Mouse (Mus musculus) gastrocnemius, postnatal 10 days (tissue): ENCODE results near the gene Rbm43. TPM values are rescaled to one million over a fixed set of nuclear protein-coding genes. Genes with fewer than 3 reads are reported as not detected.
"Not testable (repeated sequence)": the region's sequence is repeated elsewhere in the genome, so short reads cannot be mapped to it uniquely, and the experiment has no call there.

Experiments used
- DNase-seq: peaks from one replicate; pipeline ENCODE4 v3.0.0; 2021; ENCODE audit warnings: mixed read lengths
- total RNA-seq, 2 experiments: library from RNA; stranded (reverse); gene quantifications; 2 replicates each; pipeline ENCODE4 v1.2.3; 2021

Rbm43 gene
- total RNA-seq, 2 experiments from 2014 or later = 3.2 to 4.2 TPM

DNA sequence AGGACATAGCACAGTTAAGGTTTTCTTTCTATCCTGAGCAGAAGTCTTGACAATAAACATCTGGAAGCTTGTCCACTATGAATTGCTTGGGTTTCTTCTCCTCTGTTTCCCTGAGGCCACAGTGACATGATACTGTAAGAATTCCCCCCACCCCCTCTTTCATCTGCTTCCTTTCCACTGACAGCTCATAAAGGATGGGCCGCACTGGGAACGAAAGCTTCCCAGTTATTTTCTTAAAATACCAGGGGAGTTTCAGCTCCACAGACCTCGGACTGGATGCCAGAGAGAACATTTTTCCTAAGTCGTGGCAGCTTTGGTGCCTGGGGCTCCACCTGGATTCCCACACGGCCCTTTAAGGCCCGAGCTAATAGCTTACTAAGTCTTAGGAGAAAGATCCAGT, 22.2 kb downstream of the Rbm43 start:
- DNase-seq = no peak

DNA sequence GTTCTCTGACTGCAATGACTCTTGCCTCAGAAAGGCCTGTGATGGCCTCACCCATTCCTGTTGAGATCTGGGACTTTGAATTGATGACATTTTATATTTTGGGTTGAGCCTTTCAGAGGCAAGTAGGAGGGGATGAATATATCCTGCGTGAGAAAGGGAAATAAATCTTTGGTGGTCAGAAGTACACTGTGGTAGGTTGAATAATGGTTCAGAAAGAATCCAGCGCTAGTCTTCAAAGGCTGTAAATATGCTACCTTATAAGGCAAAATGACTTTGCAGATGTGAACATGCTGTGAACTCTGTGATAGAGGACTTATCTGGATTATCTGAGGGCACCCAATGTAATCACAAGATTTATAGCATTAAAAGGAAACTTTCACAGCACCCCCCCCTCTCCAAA, 23.1 kb downstream of the Rbm43 start:
- no peak for DNase-seq

DNA sequence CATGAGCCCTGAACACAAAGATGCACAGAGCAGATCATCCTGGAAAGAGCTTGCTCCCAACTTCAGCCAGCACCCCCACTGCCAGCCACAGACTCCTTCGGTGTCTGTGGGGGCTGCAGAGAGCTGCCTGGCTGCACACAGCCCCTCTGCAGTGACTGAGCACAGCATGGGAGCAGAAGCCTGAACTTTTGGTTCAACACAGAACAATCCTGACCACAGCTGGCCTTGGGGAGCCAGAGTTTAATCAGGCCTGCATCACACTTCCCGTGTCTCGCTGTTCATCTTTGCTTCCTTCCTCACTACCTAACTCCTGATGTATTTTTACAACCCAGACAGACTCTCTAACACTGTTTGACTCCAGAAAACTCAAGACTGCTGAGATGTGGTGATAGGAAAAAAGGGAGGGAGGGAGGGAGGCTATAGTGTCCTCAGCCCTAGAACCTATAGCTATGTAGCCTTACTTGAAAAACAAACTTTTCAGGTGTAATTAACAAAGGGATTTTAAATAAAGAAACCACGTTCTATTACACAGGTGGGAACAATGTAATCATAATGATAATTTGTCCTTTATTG, 27.3 kb downstream of the Rbm43 start:
- no peak for DNase-seq

DNA sequence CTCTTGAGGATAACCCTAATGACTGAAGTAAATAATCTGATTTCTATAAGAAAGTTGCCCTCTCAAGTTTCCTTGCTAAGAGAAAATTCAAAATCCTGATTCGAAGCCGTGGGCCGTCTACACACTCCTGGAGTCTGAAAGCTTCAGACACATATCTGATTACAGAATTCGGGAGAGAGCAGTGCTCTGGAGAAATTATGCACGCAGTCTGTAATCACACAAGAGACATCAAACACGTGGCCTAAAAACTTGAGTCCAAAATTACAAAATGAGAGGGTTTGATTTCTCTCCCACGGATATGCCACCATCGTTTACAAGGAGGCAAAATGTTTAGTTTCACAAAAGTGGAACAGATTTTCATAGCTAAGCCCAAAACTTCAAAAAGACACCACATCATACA, 29.3 kb downstream of the Rbm43 start:
- DNase-seq = no peak

GRCm38 (mm10) chr2:51892411-51892901, 42.5 kb downstream of the Rbm43 start:
- no peak for DNase-seq

DNA sequence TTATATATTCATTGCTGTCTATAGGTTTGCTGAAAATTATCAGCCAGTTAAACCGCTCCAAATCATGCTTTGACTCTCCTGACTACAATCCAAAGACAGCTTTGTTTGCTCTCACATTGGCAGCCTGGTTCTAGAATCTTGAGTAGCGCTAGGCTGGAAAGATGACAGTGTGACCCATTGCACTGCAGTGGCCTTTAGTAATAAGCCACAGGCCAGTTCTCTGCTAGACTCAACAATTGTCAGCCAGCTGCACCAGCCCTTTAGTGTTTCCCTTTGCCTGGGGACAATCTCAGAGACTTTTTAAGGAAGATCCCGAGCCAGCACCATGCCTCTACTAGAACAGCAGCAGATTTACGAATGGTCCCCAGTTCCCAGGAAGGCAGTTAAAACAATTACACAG, 44.0 kb downstream of the Rbm43 start:
- DNase-seq = no peak

DNA sequence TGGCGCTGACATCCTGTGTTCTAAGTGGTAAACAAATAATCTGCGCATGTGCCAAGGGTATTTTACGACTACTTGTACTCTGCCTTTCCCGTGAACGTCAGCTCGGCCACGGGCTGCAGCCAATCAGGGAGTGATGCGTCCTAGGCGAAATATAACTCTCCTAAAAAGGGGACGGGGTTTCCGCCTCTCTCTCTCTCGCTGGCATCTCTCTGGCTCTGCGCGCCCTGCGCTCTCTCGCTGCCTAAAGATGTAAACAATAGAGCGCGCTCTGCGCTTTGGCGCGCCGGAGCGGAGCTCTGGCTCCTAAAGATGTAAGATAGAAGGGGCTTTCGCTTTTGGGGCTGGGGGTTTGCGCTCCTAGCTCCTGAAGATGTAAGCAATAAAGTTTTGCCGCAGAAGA, 44.8 kb downstream of the Rbm43 start:
- not testable (repeated sequence) for DNase-seq

GRCm38 (mm10) chr2:51880143-51880542, 54.8 kb downstream of the Rbm43 start:
- no peak for DNase-seq

Other genes starting within 250 kb of the Rbm43 start
- 1 to 10 TPM; 4.9 to 5.9 TPM for gene Nmi, start 38.3 kb upstream of the Rbm43 start, total RNA-seq
- 1 to 10 TPM; 4.5 to 5.2 TPM for gene Tnfaip6, start 102.8 kb upstream of the Rbm43 start, total RNA-seq
- 10 to 100 TPM in 1 of 2 experiments, 1 to 10 TPM in 1; 9.8 to 15.4 TPM for gene Rif1, start 137.7 kb upstream of the Rbm43 start, total RNA-seq